Mouse (Mus musculus) liver, embryonic 14.5 days (tissue): ENCODE results near the gene Dtx3.
"Not testable (repeated sequence)": the region's sequence is repeated elsewhere in the genome, so short reads cannot be mapped to it uniquely, and the experiment has no call there.

Experiments used
- CTCF ChIP-seq: IDR thresholded peaks from 2 replicates; pipeline ENCODE4 v1.5.1; 2016; ENCODE audit warnings: antibody characterized with exemption, low read depth, control low read depth
- EP300 ChIP-seq: IDR thresholded peaks from 2 replicates; pipeline ENCODE4 v1.6.1; 2016; ENCODE audit warnings: antibody characterized with exemption, low read depth

GRCm38 (mm10) chr10:127152556-127152955 is 43.0 kb downstream of the Dtx3 start:
- TF ChIP-seq EP300, CTCF: not testable (repeated sequence)
